Mouse (Mus musculus) small intestine, adult 2 months (tissue): ENCODE measurements around the gene Ric3. TPM values are rescaled to one million over a fixed set of nuclear protein-coding genes. Genes with fewer than 3 reads are reported as not detected.
"Not testable (repeated sequence)": the region's sequence is repeated elsewhere in the genome, so short reads cannot be mapped to it uniquely, and the experiment has no call there.

Experiments used
- H3K27ac ChIP-seq: fragments of 200-500 bp; 2 replicates; pipeline ENCODE4 v1.5.1; 2012; ENCODE audit warnings: low read depth, low read length, control low read depth, inconsistent platforms; ENCODE audit not compliant: insufficient read depth
- H3K27me3 ChIP-seq: fragments of 200-500 bp; 2 replicates; pipeline ENCODE4 v1.6.1; 2012; ENCODE audit warnings: mild to moderate bottlenecking, moderate library complexity, low read length, inconsistent platforms; ENCODE audit not compliant: control insufficient read depth, insufficient read depth
- H3K36me3 ChIP-seq: fragments of 200-500 bp; 2 replicates; pipeline ENCODE4 v1.6.1; 2012; ENCODE audit warnings: mild to moderate bottlenecking, low read length, control low read depth, inconsistent platforms; ENCODE audit not compliant: control insufficient read depth, insufficient read depth
- H3K4me1 ChIP-seq: fragments of 200-500 bp; 2 replicates; pipeline ENCODE4 v1.6.1; 2012; ENCODE audit warnings: low read length, inconsistent platforms, mixed read lengths; ENCODE audit not compliant: control insufficient read depth, insufficient read depth, insufficient read length
- H3K4me3 ChIP-seq: fragments of 200-500 bp; 2 replicates; pipeline ENCODE4 v1.5.1; 2012; ENCODE audit warnings: low read depth, mild to moderate bottlenecking, control low read depth, inconsistent platforms, low read length, moderate library complexity
- CTCF ChIP-seq: fragments of 200-500 bp; IDR thresholded peaks from 2 replicates; pipeline ENCODE4 v1.5.1; 2012; ENCODE audit warnings: low read depth, mild to moderate bottlenecking, control low read depth, inconsistent platforms, low read length, moderate library complexity, mixed read lengths; ENCODE audit not compliant: insufficient replicate concordance, insufficient read length; ENCODE audit errors: extremely low read depth
- POLR2A ChIP-seq: fragments of 200-500 bp; IDR thresholded peaks from 2 replicates; pipeline ENCODE4 v1.6.1; 2012; ENCODE audit warnings: low read depth, mild to moderate bottlenecking, control low read depth, inconsistent platforms, low read length, moderate library complexity
- WGBS: fragments of 180-500 bp; shearing (Covaris S2); methylation state at CpG from one replicate; pipeline ENCODE4 v1.1.7; 2018; 5-methylcytosine and 5-hydroxymethylcytosine counted together
- polyA plus RNA-seq: library from polyadenylated mRNA; depleted of rRNA; stranded (reverse); fragments of >200 nt; gene quantifications from 2 replicates; pipeline ENCODE4 v1.2.3, GENCODE M21; 2012; rRNA removed

Gene Ric3
- polyA plus RNA-seq, result 0.41 and 0.67 TPM in 2 replicates

DNA sequence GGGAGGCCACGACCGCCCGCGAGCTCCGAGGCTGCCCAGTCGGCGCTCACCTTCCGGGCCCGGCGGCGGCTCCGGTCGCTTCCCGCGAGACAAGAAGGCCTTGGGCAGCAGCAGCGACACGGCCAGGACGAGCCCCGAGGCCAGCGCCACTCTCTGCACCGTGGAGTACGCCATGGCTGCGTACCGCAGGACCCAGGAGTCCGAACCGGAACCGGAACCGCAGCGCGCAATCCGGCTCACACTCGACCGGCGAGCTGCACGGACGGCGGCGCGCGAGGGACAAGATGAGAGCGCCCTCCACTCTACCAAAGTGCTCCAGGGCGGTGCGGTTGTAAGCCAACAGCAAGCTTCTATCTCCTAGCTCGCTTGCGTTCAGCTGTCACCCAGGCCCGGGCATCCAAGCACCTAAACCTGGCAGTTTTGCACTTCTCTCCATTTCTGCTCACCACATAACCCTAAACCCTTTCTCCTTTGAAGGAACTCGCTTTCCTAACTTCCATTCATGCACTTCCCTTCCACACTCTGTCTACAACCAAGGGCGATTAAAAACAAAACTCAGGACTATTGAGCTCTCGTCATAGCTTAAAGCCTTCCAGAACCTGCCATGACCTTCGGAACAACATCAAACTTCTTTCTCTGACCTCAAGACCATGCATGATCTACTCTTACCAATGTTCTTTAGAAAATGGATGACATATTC, at the start of gene Ric3:
Ric3 (minus strand) TSS at position 219 of the 700 bp plus-strand sequence.
- WGBS, result 7% methylated on average over 50 of the region's 50 CpGs
- Histone ChIP-seq H3K27ac (no peak within 1 kb of the TSS), H3K4me1 (peaks cover 6% of the 10 kb centered on the region; the same call in 1 of the 2 replicates), H3K36me3 (no peaks in the 10 kb centered on the region), H3K27me3 (peaks cover 4% of the 10 kb centered on the region; the same call in 1 of the 2 replicates), H3K4me3 (peak within 1 kb of the TSS; percentile 68)
- TF ChIP-seq POLR2A, result no peak
- TF ChIP-seq CTCF, result no peak

- Histone ChIP-seq H3K4me1 (no peaks in the 10 kb centered on the region), H3K4me3 (no peak overlapping the region), H3K27ac (no peak overlapping the region), H3K36me3 (no peaks in the 10 kb centered on the region), H3K27me3 (no peaks in the 10 kb centered on the region)
- no peak for TF ChIP-seq CTCF
- no peak for TF ChIP-seq POLR2A
- WGBS, result 68% methylated on average over 2 of the region's 2 CpGs
Measured at GRCm38 (mm10) chr7:109131565-109131964, 48.4 kb upstream of the Ric3 start.

DNA sequence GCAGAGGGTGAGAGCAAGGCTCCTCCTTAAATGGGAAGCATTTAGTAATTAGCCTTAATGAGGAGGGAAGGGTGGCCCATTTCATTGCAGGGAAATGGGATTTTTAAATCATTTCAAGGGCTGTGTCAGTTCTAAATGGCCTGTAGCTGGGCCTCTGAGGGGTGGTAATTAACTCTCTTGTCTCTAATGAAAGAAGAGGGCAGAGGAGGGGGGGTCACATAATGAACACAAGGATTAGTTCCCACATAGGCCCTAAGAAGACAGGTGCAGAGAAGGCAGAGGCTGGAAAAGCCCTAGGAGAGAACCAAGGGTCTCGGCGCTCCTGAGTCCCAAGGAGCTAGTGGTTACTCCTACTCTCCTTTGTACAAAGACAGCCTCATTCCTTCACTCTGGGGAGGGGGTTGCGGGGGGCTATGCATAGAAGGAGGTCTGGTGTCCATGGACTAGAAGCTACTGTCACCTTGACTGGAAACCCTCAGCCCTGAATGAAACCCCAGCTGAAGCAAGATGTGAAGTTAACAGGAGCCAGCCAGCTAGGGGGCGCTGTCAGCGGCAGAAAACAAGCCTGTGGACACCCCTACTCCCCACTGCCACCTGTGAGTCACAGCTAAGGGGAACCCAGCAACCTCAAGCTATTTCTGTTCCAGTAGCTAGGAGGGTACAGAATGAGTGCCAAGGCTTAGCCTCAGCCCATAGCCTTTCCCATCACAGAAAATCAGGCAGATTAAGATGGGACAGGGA, 47.0 kb upstream of the Ric3 start:
- Histone ChIP-seq H3K27ac (no peak overlapping the region), H3K4me1 (no peaks in the 10 kb centered on the region), H3K4me3 (no peak overlapping the region), H3K27me3 (no peaks in the 10 kb centered on the region), H3K36me3 (no peaks in the 10 kb centered on the region)
- WGBS, result 75% methylated on average over 5 of the region's 5 CpGs
- no peak for TF ChIP-seq CTCF
- TF ChIP-seq POLR2A, result no peak

- Histone ChIP-seq H3K27ac (no peak overlapping the region), H3K36me3 (no peaks in the 10 kb centered on the region), H3K4me1 (no peaks in the 10 kb centered on the region), H3K4me3 (no peak overlapping the region), H3K27me3 (no peaks in the 10 kb centered on the region)
- no peak for TF ChIP-seq POLR2A
- TF ChIP-seq CTCF, result no peak
Measured at GRCm38 (mm10) chr7:109129442-109129841, 46.3 kb upstream of the Ric3 start.

DNA sequence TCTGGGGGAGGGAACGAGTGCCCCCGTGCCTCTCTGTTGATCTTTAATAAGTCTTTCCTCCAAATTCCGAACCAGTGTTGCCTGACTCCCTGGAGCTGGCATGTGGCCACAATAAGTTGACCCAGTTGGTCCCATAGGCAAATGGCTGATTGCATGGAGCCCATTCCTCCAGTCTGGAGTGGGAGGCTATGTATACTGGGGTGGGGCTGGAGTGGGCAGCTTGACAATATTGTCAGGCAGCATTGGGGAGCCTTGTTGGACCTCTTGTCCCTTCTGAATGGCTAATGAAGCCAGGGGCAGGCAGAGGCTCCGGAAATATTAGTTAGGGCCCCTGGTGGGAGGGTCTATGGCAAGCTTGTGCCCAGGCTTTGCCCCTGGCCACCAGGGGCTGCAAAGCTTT, 32.8 kb upstream of the Ric3 start:
- Histone ChIP-seq H3K27me3 (no peaks in the 10 kb centered on the region), H3K27ac (no peak overlapping the region), H3K4me3 (no peak overlapping the region), H3K36me3 (no peaks in the 10 kb centered on the region), H3K4me1 (no peaks in the 10 kb centered on the region)
- WGBS, result 54% methylated on average over 4 of the region's 4 CpGs
- TF ChIP-seq CTCF (no peak), POLR2A (no peak)

- H3K4me1 ChIP-seq, H3K4me3 ChIP-seq, H3K27me3 ChIP-seq, H3K36me3 ChIP-seq, H3K27ac ChIP-seq: not testable (repeated sequence)
- 27% methylated on average over 2 of the region's 4 CpGs for WGBS
Measured at GRCm38 (mm10) chr7:109115488-109115887, 32.4 kb upstream of the Ric3 start.

DNA sequence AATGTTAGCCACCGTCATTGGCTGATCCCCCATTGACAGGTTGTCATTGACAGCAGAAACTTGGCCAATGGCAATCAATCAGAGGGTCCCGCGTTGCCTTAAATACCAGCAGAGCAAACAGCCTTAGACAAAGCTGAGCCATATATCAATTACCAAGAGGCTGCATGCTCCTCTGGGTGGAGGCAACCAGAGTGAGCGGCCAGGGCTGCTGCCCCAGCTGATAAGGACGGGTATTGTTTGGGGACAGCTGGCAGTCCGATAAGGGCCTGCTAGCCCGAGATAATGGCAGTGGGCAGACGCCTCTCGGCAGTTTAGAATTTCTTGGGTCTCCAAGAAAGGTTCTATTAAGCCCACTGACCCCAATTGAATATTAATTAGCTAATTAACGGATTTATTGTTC, 31.8 kb upstream of the Ric3 start:
- no peak for TF ChIP-seq CTCF
- no peak for TF ChIP-seq POLR2A

More for the DNA sequence above, 31.8 kb upstream of the Ric3 start:
- H3K27ac ChIP-seq, result no peak overlapping the region
- H3K36me3 ChIP-seq, result no peaks in the 10 kb centered on the region
- WGBS, result 9% methylated on average over 10 of the region's 10 CpGs
- H3K4me1 ChIP-seq, result no peaks in the 10 kb centered on the region
- no peak overlapping the region for H3K4me3 ChIP-seq
- no peaks in the 10 kb centered on the region for H3K27me3 ChIP-seq
